Mouse (Mus musculus) small intestine, adult 2 months (tissue): ENCODE measurements at regions not wholly inside any gene's neighbourhood (a gene's known extent, or its start where the extent isn't known, plus 50 kb on each side); places are given as distances from the start of the nearest gene placed in this dataset.

Experiments used
- CTCF ChIP-seq: fragments of 200-500 bp; IDR thresholded peaks from 2 replicates; pipeline ENCODE4 v1.5.1; 2012; ENCODE audit warnings: low read depth, mild to moderate bottlenecking, control low read depth, inconsistent platforms, low read length, moderate library complexity, mixed read lengths; ENCODE audit not compliant: insufficient replicate concordance, insufficient read length; ENCODE audit errors: extremely low read depth
- POLR2A ChIP-seq: fragments of 200-500 bp; IDR thresholded peaks from 2 replicates; pipeline ENCODE4 v1.6.1; 2012; ENCODE audit warnings: low read depth, mild to moderate bottlenecking, control low read depth, inconsistent platforms, low read length, moderate library complexity

DNA sequence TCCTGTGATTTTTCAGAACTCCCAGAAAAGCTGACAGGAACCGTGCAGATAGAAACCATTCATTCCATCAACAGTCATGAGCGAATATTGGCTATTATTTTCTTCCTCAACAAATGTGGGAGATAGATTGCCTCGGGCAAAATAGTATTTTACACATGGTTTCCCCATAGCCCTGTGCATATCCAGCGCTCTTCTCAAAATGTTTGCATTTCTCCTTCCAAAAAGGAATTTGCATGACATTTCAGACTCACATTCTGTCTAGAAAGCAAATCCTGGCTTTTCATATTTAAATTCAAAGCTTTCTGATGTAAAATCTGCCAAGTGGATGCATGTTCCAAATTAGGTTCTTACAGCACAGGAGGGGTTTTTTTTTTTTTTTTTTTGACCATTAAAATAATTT lies 82.2 kb upstream of the Zfhx3 start:
- no peak for TF ChIP-seq CTCF
- no peak for TF ChIP-seq POLR2A
